Mouse (Mus musculus): ENCODE measurements at regions not wholly inside any gene's neighbourhood (a gene's known extent, or its start where the extent isn't known, plus 50 kb on each side); places are given as distances from the start of the nearest gene placed in this dataset.

DNA sequence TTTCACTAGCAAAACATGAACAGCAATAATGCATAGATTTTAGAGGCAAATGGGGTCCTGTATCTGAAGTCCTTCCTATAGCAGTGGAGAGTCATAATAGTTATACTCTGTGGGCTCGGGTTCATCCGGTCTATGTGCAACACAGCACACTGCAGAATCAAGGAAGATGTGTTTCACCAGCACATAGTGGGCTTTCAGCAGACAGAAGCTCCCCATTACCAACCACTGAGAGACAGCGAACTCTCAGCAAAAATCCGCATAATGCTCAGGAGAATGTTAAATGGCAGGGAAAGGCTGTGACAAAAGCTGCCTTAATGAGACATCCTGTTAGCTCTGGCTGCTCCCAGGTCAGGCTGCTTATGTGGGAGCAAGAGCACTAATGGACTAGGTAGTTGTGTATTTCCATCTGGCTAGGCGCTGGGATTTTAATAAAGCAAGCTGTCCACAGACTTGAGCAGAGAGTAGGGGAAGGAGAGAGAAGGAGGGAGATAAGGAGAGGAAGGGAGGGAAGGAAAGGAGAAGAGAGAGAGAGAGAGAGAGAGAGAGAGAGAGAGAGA, 286.7 kb upstream of the Cdh11 start:
- H3K4me1 ChIP-seq (ENCODE audit: control insufficient read depth, insufficient read depth, low read length): no peaks in the 10 kb centered on the region
- no peaks in the 10 kb centered on the region for H3K9me3 ChIP-seq (replicated peaks; ENCODE audit: control insufficient read depth, low read length)
- no peak overlapping the region for H3K4me2 ChIP-seq (ENCODE audit: low read depth, low read length)
- DNase-seq (ENCODE audit: low spot score): no peak
- 77% methylated on average over 5 of the region's 5 CpGs for WGBS
- H3K36me3 ChIP-seq (replicated peaks; ENCODE audit: control insufficient read depth, insufficient read depth, low read depth, low read length): no peaks in the 10 kb centered on the region
- no peak overlapping the region for H3K9ac ChIP-seq (replicated peaks; ENCODE audit: low read length)
- H3K27ac ChIP-seq (replicated peaks; ENCODE audit: low read depth, low read length): no peak overlapping the region
- no peaks in the 10 kb centered on the region for H3K27me3 ChIP-seq (ENCODE audit: control insufficient read depth, insufficient read depth, low read length)
- no peak overlapping the region for H3K4me3 ChIP-seq (ENCODE audit: low read depth, low read length)
- no peak for ATAC-seq (replicated peaks; ENCODE audit: insufficient number of reproducible peaks, low FRiP score, low TSS enrichment, low read depth)

DNA sequence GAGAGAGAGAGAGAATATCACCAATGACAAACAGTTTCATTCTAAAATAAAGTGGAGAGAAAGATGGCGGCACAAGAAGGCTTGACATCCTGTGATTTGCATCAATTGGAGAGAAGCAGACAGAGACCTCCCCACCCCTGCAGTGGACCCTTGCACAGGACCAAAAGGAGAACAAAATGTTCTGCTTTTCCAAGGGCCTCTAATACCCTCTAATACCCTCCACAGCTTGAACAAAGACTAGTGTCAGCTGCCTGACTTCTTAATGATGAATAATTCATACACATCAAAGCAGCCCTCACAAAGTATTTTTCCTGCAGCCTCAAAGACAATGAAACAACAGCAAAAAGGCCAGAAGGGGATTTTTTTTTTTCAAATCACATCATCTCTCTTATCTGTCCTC, 287.2 kb upstream of the Cdh11 start:
- no peak for DNase-seq (ENCODE audit: low spot score)
- ATAC-seq (replicated peaks; ENCODE audit: insufficient number of reproducible peaks, low FRiP score, low TSS enrichment, low read depth): no peak
- no peaks in the 10 kb centered on the region for H3K36me3 ChIP-seq (replicated peaks; ENCODE audit: control insufficient read depth, insufficient read depth, low read depth, low read length)
- no peak overlapping the region for H3K4me3 ChIP-seq (ENCODE audit: low read depth, low read length)
- 75% methylated on average over 1 of the region's 1 CpGs for WGBS
- no peak overlapping the region for H3K9ac ChIP-seq (replicated peaks; ENCODE audit: low read length)
- H3K9me3 ChIP-seq (replicated peaks; ENCODE audit: control insufficient read depth, low read length): no peaks in the 10 kb centered on the region
- H3K27me3 ChIP-seq (ENCODE audit: control insufficient read depth, insufficient read depth, low read length): no peaks in the 10 kb centered on the region
- no peak overlapping the region for H3K27ac ChIP-seq (replicated peaks; ENCODE audit: low read depth, low read length)
- H3K4me1 ChIP-seq (ENCODE audit: control insufficient read depth, insufficient read depth, low read length): no peaks in the 10 kb centered on the region
- no peak overlapping the region for H3K4me2 ChIP-seq (ENCODE audit: low read depth, low read length)

DNA sequence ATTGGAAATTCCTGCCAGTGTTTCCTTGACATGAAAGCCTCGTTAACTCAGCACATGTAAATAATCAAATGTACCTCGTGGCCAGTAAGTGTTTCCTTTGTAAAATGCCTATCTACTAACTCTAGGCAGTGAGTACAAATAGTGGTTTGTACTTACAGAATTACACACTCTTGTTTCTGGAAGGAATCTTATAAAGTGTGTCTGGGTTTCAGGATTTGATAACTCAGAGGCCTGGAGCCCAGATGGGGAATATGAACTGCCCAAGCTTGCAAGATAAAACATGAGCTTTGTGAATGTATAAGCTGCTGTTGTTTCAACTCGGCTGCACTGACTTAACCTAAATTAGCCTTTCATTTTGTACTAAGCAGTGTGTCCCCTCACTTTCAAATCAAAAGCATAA, 293.1 kb upstream of the Cdh11 start:
- H3K27me3 ChIP-seq (ENCODE audit: control insufficient read depth, insufficient read depth, low read length): no peaks in the 10 kb centered on the region
- WGBS: 20% methylated on average over 3 of the region's 3 CpGs
- peak; percentile 82 for DNase-seq (ENCODE audit: low spot score)
- H3K4me3 ChIP-seq (ENCODE audit: low read depth, low read length): no peak overlapping the region
- no peak overlapping the region for H3K9ac ChIP-seq (replicated peaks; ENCODE audit: low read length)
- no peaks in the 10 kb centered on the region for H3K9me3 ChIP-seq (replicated peaks; ENCODE audit: control insufficient read depth, low read length)
- no peak overlapping the region for H3K27ac ChIP-seq (replicated peaks; ENCODE audit: low read depth, low read length)
- peak; percentile 67; the same call in 1 of the 2 replicates for ATAC-seq (replicated peaks; ENCODE audit: insufficient number of reproducible peaks, low FRiP score, low TSS enrichment, low read depth)
- no peaks in the 10 kb centered on the region for H3K36me3 ChIP-seq (replicated peaks; ENCODE audit: control insufficient read depth, insufficient read depth, low read depth, low read length)
- H3K4me1 ChIP-seq (ENCODE audit: control insufficient read depth, insufficient read depth, low read length): no peaks in the 10 kb centered on the region
- no peak overlapping the region for H3K4me2 ChIP-seq (ENCODE audit: low read depth, low read length)

DNA sequence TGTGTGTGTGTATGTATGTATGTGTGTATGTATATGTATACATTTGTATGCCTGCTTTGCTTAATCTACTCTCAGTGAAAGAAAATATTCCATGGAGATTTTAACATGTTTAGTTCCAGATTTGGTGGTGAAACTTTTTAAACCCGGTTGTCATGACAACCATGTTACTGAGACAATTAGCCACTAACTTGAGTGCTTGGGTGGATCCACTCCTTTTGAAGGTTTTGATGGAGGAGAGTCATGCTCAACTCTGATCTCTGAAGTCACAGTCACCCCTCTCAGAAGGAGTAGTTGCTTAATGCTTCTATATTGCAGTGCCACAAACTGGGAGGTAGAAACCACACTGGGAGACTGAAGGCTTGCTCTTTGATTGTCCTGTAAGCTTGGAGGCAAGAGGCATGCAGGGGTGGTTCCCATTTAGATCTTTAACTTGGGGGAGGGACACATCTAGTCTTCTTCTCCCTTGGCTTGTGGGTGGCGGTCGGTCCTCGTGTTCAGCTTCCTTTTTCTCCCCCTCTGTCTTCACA, 301.6 kb upstream of the Cdh11 start:
- H3K27ac ChIP-seq (replicated peaks; ENCODE audit: low read depth, low read length): no peak overlapping the region
- no peak overlapping the region for H3K4me2 ChIP-seq (ENCODE audit: low read depth, low read length)
- no peaks in the 10 kb centered on the region for H3K9me3 ChIP-seq (replicated peaks; ENCODE audit: control insufficient read depth, low read length)
- DNase-seq (ENCODE audit: low spot score) (no peak), ATAC-seq (replicated peaks; ENCODE audit: insufficient number of reproducible peaks, low FRiP score, low TSS enrichment, low read depth) (no peak)
- no peak overlapping the region for H3K4me3 ChIP-seq (ENCODE audit: low read depth, low read length)
- WGBS: 77% methylated on average over 4 of the region's 4 CpGs
- H3K4me1 ChIP-seq (ENCODE audit: control insufficient read depth, insufficient read depth, low read length): no peaks in the 10 kb centered on the region
- H3K9ac ChIP-seq (replicated peaks; ENCODE audit: low read length): no peak overlapping the region
- no peaks in the 10 kb centered on the region for H3K27me3 ChIP-seq (ENCODE audit: control insufficient read depth, insufficient read depth, low read length)
- no peaks in the 10 kb centered on the region for H3K36me3 ChIP-seq (replicated peaks; ENCODE audit: control insufficient read depth, insufficient read depth, low read depth, low read length)

DNA sequence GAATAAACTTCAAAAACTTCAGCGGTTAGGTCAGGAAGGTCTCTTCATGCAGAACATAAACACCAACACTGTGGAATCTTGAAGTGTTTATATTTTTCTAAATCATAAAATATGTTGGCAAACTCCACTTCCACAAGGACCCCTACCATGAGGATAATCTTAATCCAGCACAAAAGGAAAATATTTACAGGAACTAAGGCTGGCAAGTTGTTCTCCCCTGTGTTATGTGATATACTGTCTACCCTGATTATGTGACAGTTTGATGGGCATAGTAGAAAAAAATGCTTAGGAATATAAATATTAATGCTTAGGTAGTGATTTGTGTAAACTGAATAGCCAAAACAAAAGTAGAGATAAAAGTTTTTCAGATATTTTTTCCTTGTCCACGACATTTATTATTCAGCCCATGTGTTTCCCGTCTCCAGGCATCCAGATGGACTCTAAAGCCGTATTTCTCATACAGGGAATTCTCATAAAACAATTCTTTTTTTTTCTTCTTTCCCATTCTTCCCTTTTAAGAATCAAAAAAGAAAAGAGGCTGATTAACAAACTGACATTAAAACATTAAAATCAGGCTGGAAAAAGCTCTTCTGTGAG, 311.2 kb upstream of the Cdh11 start:
- DNase-seq (ENCODE audit: low spot score) (no peak), ATAC-seq (replicated peaks; ENCODE audit: insufficient number of reproducible peaks, low FRiP score, low TSS enrichment, low read depth) (no peak)
- no peaks in the 10 kb centered on the region for H3K36me3 ChIP-seq (replicated peaks; ENCODE audit: control insufficient read depth, insufficient read depth, low read depth, low read length)
- H3K27ac ChIP-seq (replicated peaks; ENCODE audit: low read depth, low read length): no peak overlapping the region
- no peaks in the 10 kb centered on the region for H3K27me3 ChIP-seq (ENCODE audit: control insufficient read depth, insufficient read depth, low read length)
- H3K4me1 ChIP-seq (ENCODE audit: control insufficient read depth, insufficient read depth, low read length): no peaks in the 10 kb centered on the region
- no peak overlapping the region for H3K4me2 ChIP-seq (ENCODE audit: low read depth, low read length)
- H3K4me3 ChIP-seq (ENCODE audit: low read depth, low read length): no peak overlapping the region
- H3K9me3 ChIP-seq (replicated peaks; ENCODE audit: control insufficient read depth, low read length): no peaks in the 10 kb centered on the region
- no peak overlapping the region for H3K9ac ChIP-seq (replicated peaks; ENCODE audit: low read length)
- 80% methylated on average over 4 of the region's 4 CpGs for WGBS

DNA sequence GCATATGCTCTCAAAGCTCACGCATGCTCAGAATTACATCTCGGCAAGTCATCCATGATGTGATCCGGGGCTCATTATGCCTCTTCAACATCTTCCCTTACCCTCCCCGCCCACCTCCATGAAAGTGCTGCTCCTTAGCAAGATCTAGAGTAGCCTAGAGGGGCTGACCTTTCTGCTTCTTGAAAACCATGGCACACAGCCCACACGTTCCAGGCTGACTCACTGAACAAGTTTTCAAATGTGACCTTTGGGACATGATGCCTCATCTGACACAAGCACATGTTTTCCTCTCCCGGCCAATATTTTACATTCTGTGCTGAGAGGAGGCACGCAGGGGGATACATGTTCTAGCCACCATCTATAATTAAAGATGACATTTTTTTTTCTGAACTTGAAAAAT, 340.1 kb upstream of the Cdh11 start:
- WGBS: 74% methylated on average over 7 of the region's 7 CpGs
- H3K4me2 ChIP-seq (ENCODE audit: low read depth, low read length): no peak overlapping the region
- H3K4me3 ChIP-seq (ENCODE audit: low read depth, low read length): no peak overlapping the region
- H3K27me3 ChIP-seq (ENCODE audit: control insufficient read depth, insufficient read depth, low read length): no peaks in the 10 kb centered on the region
- H3K9me3 ChIP-seq (replicated peaks; ENCODE audit: control insufficient read depth, low read length): no peaks in the 10 kb centered on the region
- H3K9ac ChIP-seq (replicated peaks; ENCODE audit: low read length): no peak overlapping the region
- H3K27ac ChIP-seq (replicated peaks; ENCODE audit: low read depth, low read length): no peak overlapping the region
- ATAC-seq (replicated peaks; ENCODE audit: insufficient number of reproducible peaks, low FRiP score, low TSS enrichment, low read depth) (no peak), DNase-seq (ENCODE audit: low spot score) (no peak)
- H3K36me3 ChIP-seq (replicated peaks; ENCODE audit: control insufficient read depth, insufficient read depth, low read depth, low read length): no peaks in the 10 kb centered on the region
- H3K4me1 ChIP-seq (ENCODE audit: control insufficient read depth, insufficient read depth, low read length): no peaks in the 10 kb centered on the region

DNA sequence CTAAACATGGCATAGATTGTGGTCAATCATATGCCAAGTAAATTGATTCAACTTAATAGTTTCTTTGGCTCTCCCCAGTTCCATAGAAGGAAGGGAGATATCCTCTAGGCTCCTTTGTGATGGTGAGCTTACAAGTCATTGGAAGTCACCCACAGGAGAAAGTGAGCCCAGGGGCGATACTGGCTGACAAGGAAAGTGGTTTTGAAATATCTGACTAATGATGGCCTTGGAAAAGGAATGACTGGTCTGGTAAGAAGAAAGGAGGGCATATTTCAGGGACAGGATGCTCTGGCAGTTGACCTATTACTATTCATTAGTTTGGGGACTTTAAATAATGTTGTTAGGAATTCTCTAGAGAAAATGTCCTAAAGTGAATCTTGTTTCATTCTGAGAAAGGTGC, 352.7 kb upstream of the Cdh11 start:
- Histone ChIP-seq H3K4me3 (ENCODE audit: low read depth, low read length) (no peak overlapping the region), H3K4me1 (ENCODE audit: control insufficient read depth, insufficient read depth, low read length) (no peaks in the 10 kb centered on the region), H3K9ac (replicated peaks; ENCODE audit: low read length) (no peak overlapping the region), H3K36me3 (replicated peaks; ENCODE audit: control insufficient read depth, insufficient read depth, low read depth, low read length) (no peaks in the 10 kb centered on the region), H3K27me3 (ENCODE audit: control insufficient read depth, insufficient read depth, low read length) (no peaks in the 10 kb centered on the region), H3K27ac (replicated peaks; ENCODE audit: low read depth, low read length) (no peak overlapping the region), H3K9me3 (replicated peaks; ENCODE audit: control insufficient read depth, low read length) (no peaks in the 10 kb centered on the region), H3K4me2 (ENCODE audit: low read depth, low read length) (no peak overlapping the region)
- DNase-seq (ENCODE audit: low spot score): no peak
- ATAC-seq (replicated peaks; ENCODE audit: insufficient number of reproducible peaks, low FRiP score, low TSS enrichment, low read depth): no peak
- 87% methylated on average over 1 of the region's 1 CpGs for WGBS

DNA sequence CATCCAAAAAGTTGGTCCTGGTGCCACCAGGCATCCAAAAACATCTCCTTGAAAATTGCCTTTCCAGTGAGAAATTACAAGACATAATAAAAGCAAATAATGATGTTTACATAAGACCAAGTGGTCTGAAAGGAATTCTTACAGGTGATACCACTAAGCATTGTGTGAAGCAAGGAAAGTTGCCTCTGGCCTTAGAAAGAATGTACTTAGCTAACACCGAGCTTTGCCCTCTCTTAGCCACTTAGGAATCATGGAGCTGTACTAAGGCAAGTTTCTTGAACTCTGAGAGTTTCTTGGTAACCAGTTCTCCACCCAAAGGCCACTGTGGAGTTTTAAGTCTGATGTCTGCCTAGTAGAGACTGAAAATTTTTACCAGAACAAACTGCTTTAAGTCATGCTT, 359.4 kb upstream of the Cdh11 start:
- 57% methylated on average over 1 of the region's 1 CpGs for WGBS
- Histone ChIP-seq H3K4me3 (ENCODE audit: low read depth, low read length) (no peak overlapping the region), H3K27ac (replicated peaks; ENCODE audit: low read depth, low read length) (no peak overlapping the region), H3K4me2 (ENCODE audit: low read depth, low read length) (no peak overlapping the region), H3K4me1 (ENCODE audit: control insufficient read depth, insufficient read depth, low read length) (peaks cover 3% of the 10 kb centered on the region), H3K9ac (replicated peaks; ENCODE audit: low read length) (no peak overlapping the region), H3K27me3 (ENCODE audit: control insufficient read depth, insufficient read depth, low read length) (no peaks in the 10 kb centered on the region), H3K36me3 (replicated peaks; ENCODE audit: control insufficient read depth, insufficient read depth, low read depth, low read length) (no peaks in the 10 kb centered on the region), H3K9me3 (replicated peaks; ENCODE audit: control insufficient read depth, low read length) (no peaks in the 10 kb centered on the region)
- ATAC-seq (replicated peaks; ENCODE audit: insufficient number of reproducible peaks, low FRiP score, low TSS enrichment, low read depth) (no peak), DNase-seq (ENCODE audit: low spot score) (no peak)

Data from embryonic facial prominence, embryonic 11.5 days (tissue).